Mouse (Mus musculus): ENCODE data around the gene Ube2g1. TPM values are rescaled to one million over a fixed set of nuclear protein-coding genes. Genes with fewer than 3 reads are reported as not detected.
"Not testable (repeated sequence)": the region's sequence is repeated elsewhere in the genome, so short reads cannot be mapped to it uniquely, and the experiment has no call there.

Gene Ube2g1
- total RNA-seq, 2 experiments from 2014 or later: 50.4 to 52.6 TPM

DNA sequence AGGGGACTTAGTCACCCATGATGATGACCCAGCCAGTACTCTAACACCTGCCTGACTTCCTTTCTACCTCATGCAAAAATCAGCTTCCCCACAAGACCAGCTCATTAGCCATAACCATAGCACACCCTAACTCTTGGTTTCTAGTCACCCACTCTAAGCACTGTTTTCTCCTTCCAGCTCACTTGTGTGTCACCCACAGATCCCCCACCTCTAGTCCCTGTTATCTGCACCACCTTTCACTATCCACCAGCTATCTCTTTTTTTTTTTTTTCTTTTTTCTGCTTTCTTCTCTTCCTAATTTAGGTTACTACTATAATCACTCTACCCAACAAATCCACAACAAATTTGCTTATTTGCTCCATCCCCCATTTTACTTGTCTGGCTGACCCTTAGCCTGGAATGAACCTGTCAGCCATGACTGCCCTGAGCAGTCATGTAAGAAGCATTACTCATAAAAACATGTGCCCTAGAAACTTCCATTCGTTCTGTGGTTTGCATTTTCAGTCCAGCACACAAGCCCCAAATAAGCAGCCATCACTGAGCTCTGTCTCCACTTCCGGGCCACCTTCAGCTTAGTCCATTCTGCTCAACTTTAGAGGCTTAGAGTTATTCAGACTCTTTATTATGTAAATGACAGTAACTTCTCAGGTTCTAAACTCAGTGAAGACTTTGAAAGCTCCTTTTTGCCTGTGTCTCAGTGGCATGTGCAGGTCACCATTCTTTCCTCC is 11.9 kb upstream of the Ube2g1 start:
- DNase-seq (ENCODE audit: low spot score in 2 of 2): no peak

DNA sequence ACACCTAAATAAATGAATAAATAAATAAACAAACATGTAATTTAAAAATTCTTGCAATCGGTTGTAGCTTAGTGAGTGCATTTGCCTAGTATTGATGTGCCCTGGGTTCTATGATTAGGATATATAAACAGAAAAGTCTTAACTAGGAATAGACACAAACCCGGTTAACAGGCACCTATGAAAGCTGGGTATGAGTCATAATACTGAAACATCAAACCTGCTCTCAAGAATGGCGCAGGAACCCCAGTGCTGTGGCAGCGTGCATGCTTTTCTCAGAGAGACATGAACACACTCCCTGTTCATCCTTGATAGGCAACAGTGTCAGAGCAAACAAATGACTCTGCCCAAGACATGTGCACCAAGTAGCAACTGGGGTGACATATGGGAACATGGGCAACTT is 9.3 kb upstream of the Ube2g1 start:
- no peak for DNase-seq (ENCODE audit: low spot score in 2 of 2)

DNA sequence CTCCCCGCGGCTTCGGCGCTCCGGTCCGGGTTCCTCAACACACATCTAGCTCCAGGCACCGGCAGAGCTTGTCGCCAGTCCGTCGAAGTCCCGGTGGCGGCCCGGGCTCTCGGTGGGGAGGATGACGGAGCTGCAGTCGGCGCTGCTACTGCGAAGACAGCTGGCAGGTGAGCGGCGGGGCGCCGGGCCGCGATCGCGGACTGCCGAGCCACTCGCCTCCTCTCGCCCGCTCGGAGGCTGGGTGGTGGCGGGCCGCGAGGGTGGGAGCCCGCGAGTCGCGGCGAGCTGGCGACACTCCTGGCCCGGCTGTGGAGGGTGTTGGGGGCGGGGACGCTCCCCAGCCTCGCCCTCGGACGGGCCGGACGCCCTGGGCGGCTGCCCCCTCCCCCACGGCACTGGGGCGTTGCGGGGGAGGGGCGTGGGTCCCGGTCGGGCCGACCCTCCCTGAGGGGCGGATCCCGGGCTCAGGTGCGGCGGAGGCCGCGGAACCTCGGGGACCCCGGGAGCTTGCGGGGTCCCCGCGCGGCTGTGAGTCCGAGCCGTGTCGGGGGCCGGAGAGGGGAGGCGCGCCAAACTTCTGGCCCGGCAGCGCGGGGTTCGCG is 487 bp downstream of the Ube2g1 start:
- peak in 1 of 2 experiments; percentile 81 for DNase-seq (ENCODE audit: low spot score in 2 of 2)

DNA sequence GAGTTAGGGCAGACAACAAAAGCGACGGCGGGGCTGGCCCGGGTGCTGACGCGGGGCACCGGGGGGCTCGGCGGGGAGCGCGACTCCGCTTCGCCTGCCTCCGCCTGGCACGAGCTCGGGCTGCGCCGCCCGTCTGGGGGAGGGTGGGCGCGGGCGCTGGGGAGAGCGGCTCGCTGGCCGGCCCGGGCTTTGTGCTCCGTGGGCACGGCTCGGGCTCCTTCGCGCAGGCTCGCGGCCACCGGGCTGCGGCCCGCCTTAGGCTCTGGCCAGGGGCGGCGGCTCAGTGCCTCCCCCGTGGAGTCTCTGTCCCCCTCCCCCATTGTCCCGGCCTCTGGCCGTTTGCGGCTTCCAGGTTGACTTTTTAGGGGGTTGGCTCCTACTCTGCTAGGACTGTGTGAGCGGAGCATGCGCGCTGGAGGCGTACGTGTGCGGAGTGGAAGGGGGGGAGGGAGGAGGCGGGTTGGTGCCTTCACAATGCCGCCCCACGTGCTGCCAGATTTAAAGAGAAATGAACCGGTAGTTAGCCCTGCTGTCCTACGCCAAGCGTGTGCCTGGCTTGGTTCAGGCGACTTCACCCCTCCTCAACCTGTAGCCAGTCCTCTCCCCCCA is 1.1 kb downstream of the Ube2g1 start:
- peak; percentile 81 to 90 for DNase-seq (ENCODE audit: low spot score in 2 of 2)

DNA sequence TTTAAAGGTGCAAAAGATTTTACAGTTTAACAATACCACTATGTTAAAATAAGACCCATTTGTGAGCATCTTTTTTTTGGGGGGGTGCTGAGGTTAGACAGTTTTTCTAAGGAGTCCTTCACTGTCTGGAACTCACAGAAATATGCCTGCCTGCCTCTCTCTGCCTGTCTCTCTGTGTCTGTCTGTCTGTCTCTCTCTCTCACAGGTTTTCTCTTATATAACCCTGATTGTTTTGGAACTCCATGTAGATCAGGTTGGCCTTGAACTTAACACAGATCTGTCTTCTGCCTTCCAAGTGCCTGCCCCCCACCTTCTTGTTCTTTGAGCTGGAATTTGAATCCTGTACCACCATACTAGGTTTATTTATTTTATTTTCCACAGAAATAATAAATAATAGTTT is 2.2 kb downstream of the Ube2g1 start:
- DNase-seq (ENCODE audit: low spot score in 2 of 2): no peak

DNA sequence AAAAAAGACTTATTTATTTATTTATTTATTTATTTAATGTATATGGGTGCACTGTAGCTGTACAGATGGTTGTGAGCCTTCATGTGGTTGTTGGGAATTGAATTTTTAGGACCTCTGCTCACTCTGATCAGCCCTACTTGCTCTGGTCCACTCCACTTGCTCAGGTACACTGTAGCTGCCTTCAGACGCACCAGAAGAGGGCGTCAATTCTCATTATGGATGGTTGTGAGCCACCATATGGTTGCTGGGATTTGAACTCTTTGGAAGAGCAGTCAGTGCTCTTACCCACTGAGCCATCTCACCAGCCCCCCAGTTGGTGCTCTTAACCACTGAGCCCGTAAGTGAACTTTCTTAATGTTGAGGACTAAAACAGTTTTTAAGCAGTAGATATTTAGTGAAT is 7.3 kb downstream of the Ube2g1 start:
- not testable (repeated sequence) for DNase-seq (ENCODE audit: low spot score in 2 of 2)

DNA sequence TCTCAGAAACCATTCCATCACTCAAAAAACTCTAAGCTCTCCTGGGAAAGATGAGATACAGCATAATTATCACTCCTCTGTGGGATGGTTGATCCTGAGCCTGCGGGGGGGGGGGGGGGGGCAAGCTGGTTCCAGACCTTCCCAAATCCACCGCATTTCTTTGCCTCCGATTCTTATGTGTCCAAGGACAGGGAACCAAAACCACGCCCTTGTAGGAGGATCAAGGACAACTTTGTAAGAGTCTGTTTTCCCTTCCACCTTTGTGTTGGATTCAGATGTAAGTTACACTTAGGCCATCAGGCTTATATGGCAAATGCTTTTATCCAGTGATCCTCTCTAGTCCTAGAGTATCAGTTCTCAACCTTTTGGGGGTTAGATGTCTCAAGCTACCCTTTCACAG is 8.8 kb downstream of the Ube2g1 start:
- no peak for DNase-seq (ENCODE audit: low spot score in 2 of 2)

DNA sequence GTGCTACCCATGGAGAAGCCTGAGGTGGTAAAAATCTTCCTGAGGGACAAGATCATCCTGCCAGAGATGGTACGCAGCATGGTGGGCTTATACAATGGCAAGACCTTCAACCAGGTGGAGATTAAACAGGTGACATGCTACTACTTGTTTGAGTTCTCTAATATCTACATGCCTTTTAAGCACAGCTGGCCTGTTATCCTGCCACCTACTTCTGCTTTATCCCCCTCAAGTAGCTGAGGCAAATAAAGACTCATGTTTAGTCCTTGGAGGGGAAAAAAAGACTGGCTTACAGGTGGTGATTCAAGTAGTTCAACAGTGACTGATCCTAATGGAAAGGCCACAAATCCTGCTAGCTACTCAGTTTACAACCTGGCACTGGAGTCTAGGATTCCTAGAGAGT is 11.4 kb downstream of the Ube2g1 start:
- no peak for DNase-seq (ENCODE audit: low spot score in 2 of 2)

DNA sequence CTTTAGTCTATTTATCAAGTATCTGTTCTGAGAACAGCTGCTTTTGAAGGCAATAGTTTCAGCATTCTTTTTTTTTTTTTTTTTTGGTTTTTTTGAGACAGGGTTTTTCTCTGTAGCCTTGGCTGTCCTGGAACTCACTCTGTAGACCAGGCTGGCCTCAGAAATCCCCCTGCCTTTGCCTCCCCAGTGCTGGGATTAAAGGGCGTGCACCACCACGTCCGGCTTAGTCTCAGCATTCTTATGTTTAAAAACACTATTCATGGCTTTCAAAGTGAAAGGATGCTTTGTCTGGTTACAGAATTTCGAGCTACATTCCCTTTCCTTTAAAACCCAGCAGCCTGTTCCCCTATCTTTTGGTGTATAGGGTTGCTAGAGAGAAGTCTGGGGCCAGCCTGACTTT is 35.6 kb downstream of the Ube2g1 start:
- DNase-seq (ENCODE audit: low spot score in 2 of 2): no peak

DNA sequence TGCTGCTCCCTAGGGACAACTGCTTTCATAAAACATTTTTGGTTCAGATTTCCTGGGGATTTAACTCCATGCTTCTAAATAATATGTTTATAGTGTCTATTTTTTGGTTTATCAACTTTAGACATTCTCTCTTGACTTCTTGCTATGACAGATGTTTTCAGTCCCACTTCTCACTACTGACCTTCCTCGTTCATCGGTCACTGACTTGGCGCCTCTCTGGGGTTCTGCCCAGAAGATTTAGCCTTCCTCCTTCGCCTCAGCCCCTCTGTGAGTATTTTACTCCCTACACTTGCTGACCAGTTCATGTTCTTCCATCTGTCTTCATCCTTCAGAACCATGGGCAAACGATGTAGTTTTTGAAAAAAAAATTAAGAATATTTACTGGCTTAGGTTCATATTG is 38.3 kb downstream of the Ube2g1 start:
- DNase-seq (ENCODE audit: low spot score in 2 of 2): no peak

DNA sequence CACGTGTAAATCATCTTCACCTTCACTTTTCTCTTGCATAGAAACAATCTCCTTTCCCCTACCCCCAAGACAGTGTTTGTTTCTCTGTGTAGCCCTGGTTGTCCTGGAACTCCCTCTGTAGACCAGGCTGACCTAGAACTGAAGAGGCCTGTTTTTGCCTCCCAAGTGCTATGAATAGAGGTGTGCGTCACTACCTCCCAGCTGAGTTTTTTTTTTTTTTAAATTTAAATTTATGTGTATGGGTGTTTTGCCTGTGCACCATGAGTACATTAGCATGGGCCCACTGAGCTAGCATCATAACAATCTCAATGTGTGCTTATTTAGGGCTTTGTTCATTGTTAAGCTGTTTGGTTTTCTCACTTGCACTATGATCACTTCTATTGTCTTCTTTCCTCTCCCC is 43.3 kb downstream of the Ube2g1 start:
- no peak for DNase-seq (ENCODE audit: low spot score in 2 of 2)

DNA sequence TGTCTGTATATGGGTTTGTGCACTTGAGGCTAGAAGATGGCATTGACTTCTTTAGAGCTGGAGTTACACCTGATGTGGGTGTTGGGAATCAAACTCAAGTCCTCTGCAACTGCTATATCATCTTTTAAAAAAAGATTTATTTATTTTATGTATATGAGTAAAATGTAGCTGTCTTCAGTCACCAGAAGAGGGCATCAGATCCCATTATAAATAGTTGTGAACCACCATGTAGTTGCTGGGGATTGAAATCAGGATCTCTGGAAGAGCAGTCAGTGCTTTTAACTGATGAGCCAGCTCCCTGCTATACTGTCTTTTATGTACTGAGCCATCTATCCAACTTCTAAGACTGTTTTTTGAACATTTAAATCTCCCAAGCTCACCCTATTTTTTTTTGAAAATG is 52.8 kb downstream of the Ube2g1 start:
- DNase-seq (ENCODE audit: low spot score in 2 of 2): no peak

DNA sequence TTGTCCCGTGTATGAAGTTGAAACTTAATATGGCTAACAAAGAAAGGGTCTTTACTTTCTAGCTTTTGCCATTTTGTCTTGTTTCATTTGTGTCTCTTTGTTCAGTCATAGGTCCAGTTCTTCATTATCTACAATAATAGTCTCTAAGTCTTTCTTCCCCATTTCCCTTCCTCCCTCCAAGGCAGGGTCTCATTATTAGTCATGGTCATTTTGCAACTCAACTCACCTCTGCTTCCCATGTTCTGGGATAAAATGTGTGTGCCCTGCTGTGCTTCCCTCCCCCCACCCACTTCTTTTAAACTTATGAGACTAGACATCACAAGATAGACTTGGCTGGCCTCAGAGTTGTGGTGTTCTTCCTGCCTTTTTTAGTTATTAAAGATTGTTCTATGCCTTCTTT is 53.3 kb downstream of the Ube2g1 start:
- DNase-seq (ENCODE audit: low spot score in 2 of 2): no peak

DNA sequence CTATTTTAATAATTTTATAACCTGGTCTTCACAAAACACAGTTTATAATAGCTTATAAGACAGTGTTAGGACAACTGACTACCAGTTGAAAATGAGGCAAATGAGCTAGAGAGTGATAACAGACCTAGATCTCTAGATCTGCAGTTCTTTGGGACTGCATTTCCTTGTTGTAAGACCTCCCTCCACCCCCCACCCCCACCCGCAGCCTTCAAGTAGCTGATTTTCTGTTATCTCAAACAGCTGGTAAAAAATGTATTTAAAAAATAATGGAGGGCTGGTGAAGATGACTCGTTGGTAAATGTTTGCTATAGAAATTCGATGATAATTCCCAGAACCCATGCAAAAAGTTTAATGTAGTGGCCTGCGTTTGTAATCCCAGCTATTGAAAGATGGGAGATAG is 57.6 kb downstream of the Ube2g1 start:
- DNase-seq (ENCODE audit: low spot score in 2 of 2): no peak

DNA sequence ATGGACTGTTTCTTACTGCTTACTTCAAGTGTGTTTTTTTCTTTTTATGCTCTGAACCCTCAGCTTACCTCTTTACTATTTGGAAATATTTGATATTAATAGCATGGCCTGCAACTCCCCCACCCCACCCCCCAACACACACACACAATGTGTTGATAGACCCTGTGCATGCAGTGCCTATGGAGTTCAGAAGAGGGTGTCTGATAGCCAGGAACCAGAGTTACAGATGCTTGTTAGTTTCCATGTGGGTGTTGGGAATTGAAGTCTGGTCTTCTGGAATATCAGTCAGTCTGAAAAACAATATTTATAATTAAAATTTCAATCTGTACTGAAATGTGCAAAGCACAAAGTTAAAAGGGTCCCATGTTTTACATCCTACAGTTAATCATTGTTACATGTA is 63.6 kb downstream of the Ube2g1 start:
- DNase-seq (ENCODE audit: low spot score in 2 of 2): no peak

DNA sequence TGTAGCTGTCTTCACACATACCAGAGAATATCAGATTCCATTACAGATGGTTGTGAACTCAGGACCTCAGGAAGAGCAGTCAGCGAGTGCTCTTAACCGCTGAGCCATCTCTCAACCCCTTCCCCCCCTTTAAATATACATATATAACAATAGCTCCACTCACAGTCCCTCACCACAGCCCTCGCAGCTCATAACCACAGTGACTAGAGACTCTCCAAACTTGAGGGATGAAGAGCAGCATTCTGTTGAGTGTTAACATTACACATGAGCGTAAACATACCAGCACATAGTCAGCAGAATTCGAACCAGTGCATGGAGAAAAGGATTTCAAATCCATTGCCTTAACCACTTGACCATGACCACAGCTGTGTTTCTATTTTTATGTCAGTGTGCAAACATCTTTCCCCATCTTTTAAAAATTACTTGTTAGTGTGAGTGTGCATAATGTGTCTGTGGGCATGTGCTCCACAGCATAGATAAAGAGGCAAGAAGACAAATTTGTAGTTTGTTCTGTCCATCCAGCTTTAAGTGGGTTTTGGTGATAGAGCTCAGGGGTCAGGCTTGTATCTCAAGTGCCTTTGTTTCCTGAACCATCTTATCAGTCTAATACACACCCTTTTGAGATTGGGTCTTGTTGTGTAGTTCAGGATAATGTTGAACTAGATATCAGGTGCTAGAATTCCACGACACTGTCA is 64.4 kb downstream of the Ube2g1 start:
- DNase-seq (ENCODE audit: low spot score in 2 of 2): no peak

DNA sequence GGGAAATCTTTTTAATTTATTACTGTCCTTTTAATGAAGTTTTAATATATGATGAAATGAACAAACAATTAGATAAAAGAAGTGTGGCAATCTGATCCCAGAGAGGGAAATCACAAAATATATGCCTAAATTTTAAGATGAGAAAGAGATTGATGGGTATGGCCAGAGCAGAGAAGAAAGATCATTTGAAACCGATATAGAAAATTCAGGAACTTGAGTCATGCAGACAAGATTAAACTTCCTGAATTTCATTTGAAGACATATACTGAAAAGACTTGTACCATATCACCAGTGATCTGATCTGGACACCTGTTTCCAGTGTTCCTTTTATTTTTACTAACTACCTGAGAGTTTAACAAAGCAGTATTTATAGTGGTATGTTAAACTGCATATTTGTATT is 65.4 kb downstream of the Ube2g1 start:
- DNase-seq (ENCODE audit: low spot score in 2 of 2): no peak

DNA sequence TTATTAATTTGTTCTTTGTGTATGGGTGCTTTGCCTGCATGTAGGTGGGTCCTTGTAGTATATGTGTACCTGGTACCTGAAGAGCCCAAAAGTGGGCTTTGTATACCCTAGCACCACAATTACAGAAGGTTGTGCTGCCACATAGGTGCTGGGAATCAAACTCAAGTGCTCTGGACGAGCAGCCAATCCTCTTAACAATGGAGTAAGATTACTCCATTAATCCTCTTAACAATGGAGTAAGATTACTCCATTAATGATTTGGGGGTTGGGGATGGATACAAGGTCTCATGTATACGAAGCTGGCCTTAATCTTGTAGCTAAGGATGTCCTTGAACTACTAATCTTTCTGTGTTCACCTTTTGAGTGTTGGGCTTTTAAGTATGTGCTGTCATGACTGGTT is 68.2 kb downstream of the Ube2g1 start:
- no peak for DNase-seq (ENCODE audit: low spot score in 2 of 2)

DNA sequence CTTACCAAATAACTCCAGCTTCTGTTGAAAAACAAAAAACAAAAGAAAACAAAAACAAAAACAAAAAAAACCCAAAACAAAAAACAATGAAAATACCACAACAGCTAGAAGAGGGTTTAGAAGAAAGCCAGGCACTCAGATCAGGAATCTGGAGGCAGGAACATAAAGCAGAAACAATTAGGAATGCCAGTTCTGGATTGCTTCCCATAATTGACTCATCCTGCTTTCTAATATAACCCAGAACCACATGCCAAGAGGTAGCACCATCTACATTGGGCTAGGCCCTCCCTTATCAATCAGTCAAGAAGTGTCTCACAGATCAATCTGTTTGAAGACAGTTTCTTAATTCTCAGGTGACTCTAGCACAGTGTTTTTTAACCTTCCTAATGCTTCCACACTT is 73.6 kb downstream of the Ube2g1 start:
- no peak for DNase-seq (ENCODE audit: low spot score in 2 of 2)

DNA sequence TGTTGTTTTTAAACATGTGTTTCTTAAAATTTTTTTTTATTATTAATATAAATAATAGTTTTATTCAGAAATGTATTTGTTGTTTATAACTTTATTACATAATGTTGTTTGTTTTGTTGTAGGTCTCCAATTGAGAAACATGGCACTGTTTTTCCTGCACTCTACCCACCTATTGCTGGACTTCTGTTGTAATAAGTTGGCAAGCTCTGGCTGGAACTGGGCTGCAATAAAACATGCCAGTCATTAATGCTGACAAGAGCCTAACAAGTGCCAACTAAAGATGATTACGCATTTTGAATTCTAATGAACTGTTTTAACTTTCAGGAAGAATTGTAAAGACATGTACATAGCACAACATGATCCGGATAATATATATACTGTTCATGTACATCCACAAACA is 76.3 kb downstream of the Ube2g1 start:
- no peak for DNase-seq (ENCODE audit: low spot score in 2 of 2)

DNA sequence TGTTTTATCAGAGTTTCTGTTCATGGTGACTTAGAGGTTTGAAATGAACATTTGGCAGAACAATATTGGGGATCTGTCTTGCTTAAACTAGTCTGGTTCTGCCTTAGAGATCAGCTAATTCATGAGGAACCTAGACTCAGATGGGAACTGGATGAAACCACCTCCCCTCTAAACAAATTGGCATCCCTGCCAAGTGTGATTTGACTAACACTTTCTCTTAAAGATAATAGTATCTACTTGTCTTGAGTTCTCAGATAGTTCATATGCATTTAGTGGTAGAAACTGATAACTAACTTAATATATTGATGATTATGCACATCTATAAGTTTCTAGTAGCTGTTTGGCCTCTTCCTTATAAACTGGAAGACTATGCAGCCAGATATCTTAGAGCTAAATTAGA is 79.6 kb downstream of the Ube2g1 start:
- no peak for DNase-seq (ENCODE audit: low spot score in 2 of 2)

DNA sequence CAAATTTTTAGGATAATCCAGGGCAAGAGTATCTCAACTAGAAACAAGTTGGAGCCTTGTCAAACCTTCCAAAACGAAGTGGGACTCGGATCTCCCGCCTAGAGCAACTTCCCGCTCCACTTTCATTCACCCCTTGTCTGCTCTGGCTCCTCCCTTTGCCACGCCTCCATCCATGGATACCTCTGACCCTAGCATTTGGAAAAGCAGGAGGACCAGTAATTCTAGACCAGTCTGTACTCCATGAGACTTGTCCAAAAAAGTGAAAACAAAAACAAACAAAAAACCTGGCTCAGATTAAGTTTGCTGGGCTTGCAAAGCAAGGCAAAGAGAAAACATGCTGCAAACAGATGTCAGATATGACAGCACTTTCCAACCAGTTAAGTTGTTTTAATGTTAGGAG is 81.2 kb downstream of the Ube2g1 start:
- DNase-seq (ENCODE audit: low spot score in 2 of 2): no peak

Data from layer of hippocampus, postnatal 10 days (tissue).